Mouse (Mus musculus) gastrocnemius, postnatal 10 days (tissue): Measurements from ENCODE around the gene Ifna1. TPM values are rescaled to one million over a fixed set of nuclear protein-coding genes. Genes with fewer than 3 reads are reported as not detected.
"Not testable (repeated sequence)": the region's sequence is repeated elsewhere in the genome, so short reads cannot be mapped to it uniquely, and the experiment has no call there.

Experiments
- DNase-seq: peaks from one replicate; pipeline ENCODE4 v3.0.0; 2021; ENCODE audit warnings: mixed read lengths
- long read RNA-seq, 2 experiments: library from polyadenylated mRNA; stranded (forward); transcript quantifications; one replicate each; pipeline ENCODE4 v2.0.0; 2021
- total RNA-seq, 2 experiments: library from RNA; stranded (reverse); gene quantifications; 2 replicates each; pipeline ENCODE4 v1.2.3; 2021

The Ifna1 gene
- not detected for total RNA-seq
- long read RNA-seq, experiment 1: 0 reads
- long read RNA-seq, experiment 2: 0 reads

DNA sequence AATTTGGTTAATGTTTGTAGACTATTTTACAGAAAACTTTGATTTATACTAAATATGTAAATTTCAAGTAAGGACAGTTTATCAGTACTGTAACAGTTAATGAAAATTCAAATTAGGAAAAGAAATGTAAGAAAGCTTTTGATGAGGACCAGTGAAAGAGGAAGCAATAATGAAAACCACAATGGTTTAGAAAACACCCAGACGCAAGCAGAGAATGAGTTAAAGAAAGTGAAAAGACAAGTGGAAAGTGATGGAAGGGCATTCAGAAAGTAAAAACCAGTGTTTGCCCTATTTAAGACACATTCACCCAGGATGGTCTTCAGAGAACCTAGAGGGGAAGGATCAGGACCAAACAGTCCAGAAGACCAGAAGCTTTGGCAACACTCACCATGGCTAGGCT lies at the start of gene Ifna1:
Ifna1 (plus strand) TSS at position 390 of the 400 bp plus-strand sequence.
- no peak for DNase-seq

- DNase-seq: not testable (repeated sequence)
Measured at GRCm38 (mm10) chr4:88802954-88803353, 46.9 kb upstream of the Ifna1 start, which contains the start of gene Gm13287. TSS of gene Gm13287 (plus strand) at chr4:88803254.

DNA sequence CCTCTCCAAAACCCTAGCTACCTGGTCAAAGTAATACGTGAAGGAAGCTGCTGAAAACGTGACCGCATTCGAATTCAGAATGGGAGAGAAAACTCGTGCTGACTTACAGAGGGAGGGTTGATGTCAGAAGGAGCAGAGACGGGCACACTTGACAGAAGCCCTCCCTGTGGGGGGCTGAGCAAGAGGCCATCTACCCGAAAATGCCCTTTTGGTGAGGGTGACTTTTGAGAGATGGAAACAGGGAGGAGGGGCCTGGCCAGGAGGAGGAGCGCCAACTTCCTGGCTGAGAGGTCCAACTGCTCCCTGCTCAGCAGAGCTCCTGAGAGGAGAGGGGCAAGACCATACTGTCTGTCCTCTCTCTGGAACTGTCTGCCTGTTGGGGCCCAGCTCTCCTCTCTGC lies 44.7 kb upstream of the Ifna1 start, which contains the start of gene Gm13288:
Gm13288 (plus strand) TSS at position 301 of the 400 bp plus-strand sequence.
- DNase-seq: not testable (repeated sequence)

- peak; percentile 30 for DNase-seq
Measured at GRCm38 (mm10) chr4:88805761-88806160, 44.1 kb upstream of the Ifna1 start.

GRCm38 (mm10) chr4:88815928-88816327 lies 34.0 kb upstream of the Ifna1 start, which contains the start of gene Ifna7:
TSS of gene Ifna7 (plus strand) at chr4:88816228.
- no peak for DNase-seq

DNA sequence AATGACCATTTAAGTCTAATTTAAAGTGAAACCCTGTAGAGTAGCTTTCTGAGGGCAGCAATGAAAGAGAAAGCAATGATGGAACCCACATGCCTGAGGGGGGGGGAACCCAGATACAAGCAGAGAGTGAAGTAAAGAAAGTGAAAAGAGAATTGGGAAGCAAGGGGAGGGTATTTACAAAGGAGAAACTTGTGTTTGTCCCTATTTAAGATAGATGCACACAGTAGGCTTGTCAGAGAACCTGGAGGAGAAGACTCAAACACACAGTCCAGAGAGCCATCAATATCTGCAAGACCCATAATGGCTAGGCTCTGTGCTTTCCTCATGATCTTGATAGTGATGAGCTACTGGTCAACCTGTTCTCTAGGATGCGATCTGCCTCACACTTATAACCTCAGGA lies 30.2 kb upstream of the Ifna1 start, which contains the start of gene Ifna11:
Ifna11 (plus strand) TSS at position 301 of the 400 bp plus-strand sequence.
- DNase-seq: no peak

DNA sequence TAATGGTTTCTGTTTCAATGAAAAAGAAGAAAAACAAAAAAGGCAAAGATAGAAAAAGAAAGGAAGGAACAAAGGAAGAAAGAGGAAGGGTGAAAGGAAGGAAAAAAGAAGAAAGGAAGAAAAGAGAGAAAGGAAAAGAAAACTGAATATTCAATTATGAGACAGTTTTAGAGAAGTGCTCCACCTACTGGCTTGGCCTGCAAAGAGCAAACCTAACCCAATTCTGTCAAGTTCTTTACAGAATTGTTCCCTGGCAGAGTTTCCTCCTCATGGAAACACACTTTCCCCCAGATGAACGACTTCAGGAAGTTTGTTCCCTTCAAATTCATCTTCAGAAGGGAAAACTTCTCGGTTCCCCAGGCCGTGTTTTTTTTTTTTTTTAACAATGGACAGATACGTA lies 26.9 kb upstream of the Ifna1 start:
- no peak for DNase-seq

DNA sequence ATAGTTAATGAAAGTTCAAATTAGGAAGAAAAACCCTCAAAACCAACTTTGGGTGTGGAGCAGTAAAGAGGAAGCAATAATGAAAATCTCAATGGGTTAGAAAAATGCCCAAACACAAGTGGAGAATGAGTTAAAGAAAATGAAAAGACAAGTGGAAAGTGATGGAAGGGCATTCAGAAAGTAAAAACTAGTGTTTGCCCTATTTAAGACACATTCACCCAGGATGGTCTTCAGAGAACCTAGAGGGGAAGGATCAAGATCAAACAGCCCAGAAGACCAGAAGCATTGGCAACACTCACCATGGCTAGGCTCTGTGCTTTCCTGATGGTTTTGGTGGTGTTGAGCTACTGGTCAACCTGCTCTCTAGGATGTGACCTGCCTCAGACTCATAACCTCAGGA lies 22.8 kb upstream of the Ifna1 start, which contains the start of gene Ifna6:
Ifna6 (plus strand) TSS at position 301 of the 400 bp plus-strand sequence.
- DNase-seq: not testable (repeated sequence)

- DNase-seq: peak; percentile 13
Measured at GRCm38 (mm10) chr4:88830523-88830922, 19.4 kb upstream of the Ifna1 start.

DNA sequence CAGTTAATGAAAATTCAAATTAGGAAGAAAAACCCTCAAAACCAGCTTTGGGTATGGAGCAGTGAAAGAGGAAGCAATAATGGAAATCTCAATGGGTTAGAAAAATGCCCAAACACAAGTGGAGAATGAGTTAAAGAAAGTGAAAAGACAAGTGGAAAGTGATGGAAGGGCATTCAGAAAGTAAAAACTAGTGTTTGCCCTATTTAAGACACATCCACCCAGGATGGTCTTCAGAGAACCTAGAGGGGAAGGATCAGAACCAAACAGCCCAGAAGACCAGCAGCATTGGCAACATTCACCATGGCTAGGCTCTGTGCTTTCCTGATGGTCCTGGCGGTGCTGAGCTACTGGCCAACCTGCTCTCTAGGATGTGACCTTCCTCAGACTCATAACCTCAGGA lies 14.7 kb upstream of the Ifna1 start, which contains the start of gene Ifna5:
Ifna5 (plus strand) TSS at position 301 of the 400 bp plus-strand sequence.
- DNase-seq: not testable (repeated sequence)

GRCm38 (mm10) chr4:88838828-88839227 lies 11.1 kb upstream of the Ifna1 start:
- no peak for DNase-seq

DNA sequence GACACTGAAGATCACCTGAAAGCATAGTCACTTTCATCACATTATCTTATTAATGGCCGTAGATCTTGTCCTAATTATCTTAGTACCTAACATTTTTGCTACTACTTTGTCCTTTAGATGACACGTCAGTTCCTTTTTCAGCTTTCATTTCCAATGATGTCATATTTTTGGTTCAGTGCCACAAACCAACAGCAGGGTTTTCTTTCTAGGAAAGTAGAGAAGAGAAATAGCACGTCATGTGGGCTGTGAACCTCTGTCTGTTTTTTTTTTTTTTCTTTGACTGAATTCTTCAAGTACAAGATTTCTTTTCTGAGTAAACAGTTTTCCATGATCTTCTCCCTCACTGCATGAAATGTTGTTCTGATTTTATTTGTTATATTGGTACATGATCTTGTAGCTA lies 9.8 kb upstream of the Ifna1 start:
- DNase-seq: no peak

- no peak for DNase-seq
Measured at GRCm38 (mm10) chr4:88841438-88841911, 8.4 kb upstream of the Ifna1 start, which contains the start of gene Ifna4. TSS of gene Ifna4 (plus strand) at chr4:88841861.

DNA sequence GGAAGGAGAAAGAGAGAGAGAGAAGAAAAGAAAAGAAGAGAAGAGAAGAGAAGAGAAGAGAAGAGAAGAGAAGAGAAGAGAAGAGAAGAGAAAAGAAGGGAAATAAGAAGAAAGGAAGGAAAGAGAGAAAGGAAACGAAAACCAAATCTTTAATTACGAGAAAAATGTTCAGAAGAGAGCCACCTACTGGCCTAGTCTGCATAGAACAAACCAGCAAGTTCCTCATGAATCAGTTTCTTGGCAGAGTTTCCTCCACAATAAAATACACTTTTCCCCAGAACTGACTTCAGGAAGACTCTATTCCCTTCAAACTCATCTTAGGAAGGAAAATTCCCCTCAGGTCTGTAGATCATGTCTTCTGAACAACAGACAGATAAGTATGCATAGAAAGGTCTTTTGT lies 4.6 kb upstream of the Ifna1 start:
- DNase-seq: no peak

DNA sequence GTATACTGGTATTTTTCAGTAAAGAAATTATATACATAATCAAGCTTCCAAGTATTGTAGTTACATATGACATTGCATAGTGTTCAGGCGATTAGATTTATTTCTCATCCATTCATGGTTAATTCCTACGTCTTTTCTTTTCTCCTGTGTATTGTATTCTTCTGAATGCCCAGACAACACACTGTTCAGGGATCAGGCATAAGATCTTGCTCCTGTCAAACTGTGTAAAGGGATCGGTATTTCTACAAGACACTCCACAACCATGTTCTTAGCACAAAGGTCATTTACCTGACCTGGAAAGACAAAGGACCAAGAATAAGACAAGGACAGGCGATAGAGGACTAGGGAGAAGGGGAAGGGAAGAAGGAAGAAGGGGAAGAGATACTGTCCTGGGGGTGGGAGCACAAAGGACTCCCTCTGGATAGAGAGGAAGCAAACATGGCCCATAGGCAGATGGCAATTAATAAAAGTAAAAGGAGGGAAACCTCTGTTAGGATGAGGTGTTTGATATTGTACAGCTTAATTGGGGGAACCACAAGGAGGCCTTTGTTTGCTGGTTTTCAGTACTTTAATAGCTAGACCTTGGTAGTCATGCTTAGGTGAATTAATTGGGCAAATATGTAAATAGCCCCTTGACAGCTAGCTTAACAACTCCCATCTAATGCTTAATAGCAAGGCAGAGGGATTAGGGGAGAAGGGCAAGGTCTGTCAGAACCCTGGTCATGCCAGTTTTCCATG lies 1.3 kb downstream of the Ifna1 start:
- no peak for DNase-seq

DNA sequence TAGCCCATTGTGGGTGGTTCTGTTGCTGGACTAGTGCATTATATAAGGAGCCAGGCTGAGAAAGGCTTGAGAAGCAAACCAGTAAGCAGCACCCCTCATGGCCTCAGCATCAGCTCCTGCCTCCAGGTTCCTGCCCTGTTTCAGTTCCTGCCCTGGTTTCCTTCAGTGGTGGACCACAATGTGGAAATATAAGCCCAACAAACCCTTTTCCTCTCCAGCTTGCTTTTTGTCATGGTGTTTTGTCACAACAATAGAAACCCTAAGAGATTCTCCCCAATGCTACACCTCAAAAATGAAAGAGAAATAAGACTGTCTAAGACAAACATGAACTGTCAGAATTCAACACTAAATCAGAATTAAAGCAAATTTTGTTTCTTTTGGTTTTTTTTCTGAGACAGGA lies 9.3 kb downstream of the Ifna1 start:
- DNase-seq: no peak

DNA sequence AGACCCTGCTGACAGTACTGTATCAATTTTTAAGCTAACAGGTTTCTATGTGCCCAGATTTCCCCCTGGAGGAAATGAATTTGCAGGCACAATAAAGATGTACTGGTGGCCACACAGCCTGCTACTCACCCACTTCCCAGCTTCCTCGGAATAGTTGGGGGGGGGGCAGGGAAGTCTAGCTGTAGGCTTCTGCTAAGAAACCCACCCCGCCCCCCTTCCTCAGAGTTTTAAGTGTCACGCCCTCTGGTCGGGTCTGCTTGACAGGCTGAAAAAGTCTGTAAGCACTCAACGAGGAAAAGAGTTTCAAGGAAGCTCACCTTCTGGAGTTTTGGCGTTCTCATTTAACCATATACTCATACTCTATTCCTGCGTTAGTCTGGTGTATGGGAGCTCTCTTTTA lies 13.4 kb downstream of the Ifna1 start:
- no peak for DNase-seq

DNA sequence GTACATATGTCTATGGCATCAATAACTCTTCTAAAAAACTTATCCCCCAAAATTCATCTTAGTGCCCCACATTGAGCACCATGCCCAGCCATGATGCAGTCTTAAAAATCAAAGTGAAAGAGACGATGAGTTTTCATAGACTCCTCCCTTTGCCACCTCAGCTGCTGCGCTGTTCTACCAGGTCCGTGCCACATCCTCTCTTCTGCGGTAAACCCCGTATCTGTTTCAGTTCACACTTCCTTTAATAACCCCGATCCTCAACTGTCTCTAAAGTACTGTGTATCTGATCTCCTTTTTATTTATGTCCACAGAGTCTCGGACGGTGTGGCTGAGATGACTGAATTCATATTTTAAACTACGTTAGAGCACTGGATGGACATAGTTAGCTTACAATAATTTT lies 14.7 kb downstream of the Ifna1 start:
- DNase-seq: no peak

GRCm38 (mm10) chr4:88865011-88865569 lies 15.2 kb downstream of the Ifna1 start:
- DNase-seq: no peak

DNA sequence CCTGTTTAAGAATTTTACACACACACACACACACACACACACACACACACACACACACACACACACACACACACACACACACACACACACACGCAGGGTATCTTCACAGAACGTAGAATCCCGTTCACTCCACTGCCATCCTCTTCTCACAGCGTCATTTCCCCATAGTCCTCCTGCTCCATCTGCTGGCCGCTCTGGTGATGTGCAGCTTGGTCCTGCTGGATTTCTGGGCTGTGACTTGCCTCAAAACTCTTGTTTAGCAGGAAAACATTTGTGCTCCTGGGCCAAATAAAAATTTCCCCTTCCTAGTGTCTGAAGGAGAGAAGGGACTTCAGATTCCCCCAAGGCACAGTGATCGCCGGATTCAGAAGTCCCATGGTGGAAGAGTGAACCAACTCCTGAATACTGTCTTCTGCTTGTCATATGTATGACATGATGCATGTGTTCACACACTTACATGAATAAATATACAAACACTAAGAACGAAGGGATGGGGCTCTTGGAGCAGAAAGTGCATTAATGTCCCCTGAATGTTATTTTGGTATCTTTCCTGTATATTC lies 17.6 kb downstream of the Ifna1 start:
- peak; percentile 73 for DNase-seq

DNA sequence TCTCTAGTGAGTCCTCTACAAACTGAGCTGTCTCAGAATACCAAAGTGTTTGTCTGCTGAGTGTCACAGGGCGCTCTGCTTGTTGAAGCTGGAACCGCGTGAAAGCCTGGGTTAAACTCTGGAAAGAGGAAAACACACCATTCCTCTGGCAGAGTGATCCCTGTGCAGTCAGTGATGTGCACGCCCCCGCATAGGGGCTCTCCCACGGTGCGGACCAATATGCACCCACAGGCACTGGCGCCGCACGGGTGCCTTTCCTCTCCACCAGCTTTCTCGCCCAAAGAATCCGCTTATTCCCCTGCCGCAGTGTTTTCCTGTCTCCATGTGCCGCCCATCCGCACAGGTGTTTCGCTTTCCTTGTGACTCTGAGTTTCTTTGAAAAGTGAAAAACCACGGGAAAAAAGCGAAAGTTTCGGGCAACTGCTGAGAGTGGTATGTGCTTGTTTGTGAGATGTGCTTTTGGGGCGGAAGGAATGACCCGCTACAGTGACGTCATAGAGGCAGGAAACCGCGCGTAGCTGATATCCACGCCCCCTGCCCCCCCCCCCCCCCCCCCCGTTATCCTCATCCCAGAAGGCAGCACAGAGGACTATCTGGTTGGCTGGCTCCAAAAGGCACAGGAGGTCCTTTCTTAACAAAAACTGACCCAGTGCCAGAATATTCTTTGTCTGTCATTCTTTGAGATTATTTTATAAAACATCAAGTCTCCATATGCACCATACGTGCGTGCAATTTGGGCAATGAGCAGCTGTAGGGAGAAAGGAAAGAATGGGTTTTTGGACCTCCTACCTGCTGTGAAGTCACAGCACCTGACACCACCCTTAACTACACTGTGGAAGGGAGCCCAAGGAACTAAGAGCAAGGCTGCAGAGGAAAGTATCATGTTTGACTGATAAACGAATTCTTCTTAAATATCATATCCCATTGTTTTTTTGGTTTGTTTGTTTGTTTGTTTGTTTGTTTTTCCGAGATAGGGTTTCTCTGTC lies 18.3 kb downstream of the Ifna1 start:
- DNase-seq: peak; percentile 7

GRCm38 (mm10) chr4:88872691-88873090 lies 22.8 kb downstream of the Ifna1 start:
- DNase-seq: no peak
